Mouse (Mus musculus) midbrain, embryonic 12.5 days (tissue): ENCODE data around the gene Sp140. TPM values are rescaled to one million over a fixed set of nuclear protein-coding genes. Genes with fewer than 3 reads are reported as not detected.
"Not testable (repeated sequence)": the region's sequence is repeated elsewhere in the genome, so short reads cannot be mapped to it uniquely, and the experiment has no call there.

Source experiments
- ATAC-seq: fragments of 200-750 bp; cut with Nextera tagmentation; 2 replicates; pipeline ENCODE4 v1.8.0; 2017; ENCODE audit warnings: low read depth, moderate TSS enrichment, moderate library complexity; ENCODE audit not compliant: low FRiP score
- H3K27ac ChIP-seq: fragments of 300-500 bp; sonication (generic); replicated peaks from 2 replicates; pipeline ENCODE4 v1.5.1; 2016; ENCODE audit warnings: mild to moderate bottlenecking
- H3K27me3 ChIP-seq: fragments of 300-500 bp; sonication (generic); 2 replicates; pipeline ENCODE4 v1.6.1; 2016; ENCODE audit warnings: mild to moderate bottlenecking
- H3K36me3 ChIP-seq: fragments of 300-500 bp; sonication (generic); 2 replicates; pipeline ENCODE4 v1.6.1; 2016
- H3K4me1 ChIP-seq: fragments of 300-500 bp; sonication (generic); 2 replicates; pipeline ENCODE4 v1.6.1; 2016
- H3K4me2 ChIP-seq: fragments of 300-500 bp; sonication (generic); replicated peaks from 2 replicates; pipeline ENCODE4 v1.6.1; 2016; ENCODE audit warnings: mild to moderate bottlenecking, moderate library complexity
- H3K4me3 ChIP-seq: fragments of 300-500 bp; sonication (generic); 2 replicates; pipeline ENCODE4 v1.5.1; 2016; ENCODE audit warnings: mild to moderate bottlenecking
- H3K9ac ChIP-seq: fragments of 300-500 bp; sonication (generic); replicated peaks from 2 replicates; pipeline ENCODE4 v1.6.1; 2016; ENCODE audit warnings: mild to moderate bottlenecking, moderate library complexity
- H3K9me3 ChIP-seq: fragments of 300-500 bp; sonication (generic); 2 replicates; pipeline ENCODE4 v1.6.1; 2016; ENCODE audit warnings: mild to moderate bottlenecking
- WGBS: fragments of 180-500 bp; shearing (Covaris S2); methylation state at CpG from one replicate; pipeline ENCODE4 v1.1.7; 2016; 5-methylcytosine and 5-hydroxymethylcytosine counted together
- polyA plus RNA-seq: library from polyadenylated mRNA; unstranded; fragments of >200 nt; fragmentation: Nextera tagmentation; extraction: Ambion mirVana; gene quantifications from 2 replicates; pipeline ENCODE4 v1.2.1, GENCODE M21; 2016

Sp140 gene
- polyA plus RNA-seq, 1 experiment from 2014 or later = 0.92 TPM

- H3K4me2 ChIP-seq, H3K27me3 ChIP-seq, H3K4me1 ChIP-seq, H3K36me3 ChIP-seq, H3K27ac ChIP-seq, H3K4me3 ChIP-seq, H3K9ac ChIP-seq, H3K9me3 ChIP-seq, ATAC-seq: not testable (repeated sequence)
- WGBS = 94% methylated on average over 2 of the region's 2 CpGs
Measured at GRCm38 (mm10) chr1:85657211-85657610, 57.0 kb downstream of the Sp140 start.

GRCm38 (mm10) chr1:85664266-85664665 is 64.1 kb downstream of the Sp140 start:
- H3K27me3 ChIP-seq = no peaks in the 10 kb centered on the region
- H3K9ac ChIP-seq = no peak overlapping the region
- no peak overlapping the region for H3K4me2 ChIP-seq
- H3K4me3 ChIP-seq = no peak overlapping the region
- no peaks in the 10 kb centered on the region for H3K36me3 ChIP-seq
- no peak for ATAC-seq
- no peaks in the 10 kb centered on the region for H3K9me3 ChIP-seq
- H3K4me1 ChIP-seq = no peaks in the 10 kb centered on the region
- H3K27ac ChIP-seq = no peak overlapping the region

- Histone ChIP-seq H3K27ac (no peak overlapping the region), H3K4me2 (no peak overlapping the region), H3K27me3 (no peaks in the 10 kb centered on the region), H3K4me3 (no peak overlapping the region), H3K36me3 (no peaks in the 10 kb centered on the region), H3K9ac (no peak overlapping the region), H3K4me1 (no peaks in the 10 kb centered on the region), H3K9me3 (no peaks in the 10 kb centered on the region)
- ATAC-seq = no peak
- WGBS = 69% methylated on average over 4 of the region's 4 CpGs
Measured at GRCm38 (mm10) chr1:85680226-85680625, 80.0 kb downstream of the Sp140 start.

- Histone ChIP-seq H3K4me2 (no peak overlapping the region), H3K9ac (no peak overlapping the region), H3K4me3 (no peak overlapping the region), H3K27ac (no peak overlapping the region), H3K27me3 (no peaks in the 10 kb centered on the region), H3K36me3 (no peaks in the 10 kb centered on the region), H3K9me3 (no peaks in the 10 kb centered on the region), H3K4me1 (no peaks in the 10 kb centered on the region)
- no peak for ATAC-seq
- WGBS = 71% methylated on average over 5 of the region's 5 CpGs
Measured at GRCm38 (mm10) chr1:85686666-85687065, 86.5 kb downstream of the Sp140 start.

- ATAC-seq = no peak
- H3K27ac ChIP-seq = no peak overlapping the region
- 80% methylated on average over 5 of the region's 5 CpGs for WGBS
- H3K9ac ChIP-seq = no peak overlapping the region
- no peaks in the 10 kb centered on the region for H3K36me3 ChIP-seq
- H3K4me2 ChIP-seq = no peak overlapping the region
- no peaks in the 10 kb centered on the region for H3K27me3 ChIP-seq
- H3K9me3 ChIP-seq = no peaks in the 10 kb centered on the region
- no peak overlapping the region for H3K4me3 ChIP-seq
- no peaks in the 10 kb centered on the region for H3K4me1 ChIP-seq
Measured at GRCm38 (mm10) chr1:85687346-85687745, 87.2 kb downstream of the Sp140 start.

- Histone ChIP-seq H3K4me3 (no peak overlapping the region), H3K9me3 (no peaks in the 10 kb centered on the region), H3K9ac (no peak overlapping the region), H3K4me2 (no peak overlapping the region), H3K36me3 (no peaks in the 10 kb centered on the region), H3K27ac (no peak overlapping the region), H3K4me1 (no peaks in the 10 kb centered on the region), H3K27me3 (no peaks in the 10 kb centered on the region)
- WGBS = 93% methylated on average over 3 of the region's 3 CpGs
- no peak for ATAC-seq
Measured at GRCm38 (mm10) chr1:85690544-85690943, 90.4 kb downstream of the Sp140 start.

GRCm38 (mm10) chr1:85692281-85692680 is 92.1 kb downstream of the Sp140 start:
- Histone ChIP-seq H3K27ac (no peak overlapping the region), H3K36me3 (no peaks in the 10 kb centered on the region), H3K4me3 (no peak overlapping the region), H3K9me3 (no peaks in the 10 kb centered on the region), H3K27me3 (no peaks in the 10 kb centered on the region), H3K9ac (no peak overlapping the region), H3K4me1 (no peaks in the 10 kb centered on the region), H3K4me2 (no peak overlapping the region)
- ATAC-seq = no peak
- WGBS = 79% methylated on average over 1 of the region's 1 CpGs

- Histone ChIP-seq H3K27me3 (no peaks in the 10 kb centered on the region), H3K9ac (no peak overlapping the region), H3K9me3 (no peaks in the 10 kb centered on the region), H3K4me3 (no peak overlapping the region), H3K36me3 (no peaks in the 10 kb centered on the region), H3K4me2 (no peak overlapping the region), H3K27ac (no peak overlapping the region), H3K4me1 (no peaks in the 10 kb centered on the region)
- ATAC-seq = no peak
- 74% methylated on average over 3 of the region's 3 CpGs for whole genome bisulfite sequencing
Measured at GRCm38 (mm10) chr1:85693280-85693679, 93.1 kb downstream of the Sp140 start.

Other genes with a start within 250 kb of the Sp140 start
- not detected in 2 replicates for gene G530012D18Rik, start 24.7 kb upstream of the Sp140 start, polyA plus RNA-seq
- gene Sp110, start 1.6 kb upstream of the Sp140 start, polyA plus RNA-seq = 0.62 and 1.4 TPM in 2 replicates
- gene Sp100, start 49.6 kb downstream of the Sp140 start, polyA plus RNA-seq = 0.50 and 0.92 TPM in 2 replicates
- gene A630001G21Rik, start 178.3 kb downstream of the Sp140 start, polyA plus RNA-seq = 0.72 and 1.1 TPM in 2 replicates
- gene Cab39, start 193.1 kb downstream of the Sp140 start, polyA plus RNA-seq = 69.2 and 79.9 TPM in 2 replicates